Mouse (Mus musculus): Measurements from ENCODE around the gene Synj2. TPM values are rescaled to one million over a fixed set of nuclear protein-coding genes. Genes with fewer than 3 reads are reported as not detected.

Gene Synj2
- polyA plus RNA-seq (2014; fragmentation: Nextera tagmentation; extraction: Ambion mirVana): 7.5 and 10.3 TPM in 2 replicates

GRCm38 (mm10) chr17:5941230-5942043 lies at the start of gene Synj2:
Synj2 (plus strand) TSS chr17:5941280.
- under 1% methylated on average over 48 of the region's 52 CpGs for WGBS
- ATAC-seq (ENCODE audit: insufficient number of reproducible peaks, insufficient read depth, low FRiP score, low read depth): peak; percentile 77
- Histone ChIP-seq H3K4me1 (ENCODE audit: control insufficient read depth, insufficient read depth, low read length) (peaks cover 14% of the 10 kb centered on the region), H3K27ac (ENCODE audit: low read length) (peak within 1 kb of the TSS; percentile 82), H3K27me3 (ENCODE audit: control insufficient read depth, insufficient read depth, low read length) (no peaks in the 10 kb centered on the region), H3K4me2 (replicated peaks; ENCODE audit: low read depth, low read length) (peak within 1 kb of the TSS; percentile 76), H3K4me3 (ENCODE audit: low read depth, low read length) (peak within 1 kb of the TSS; percentile 73), H3K9me3 (ENCODE audit: control insufficient read depth, low read depth, low read length) (no peaks in the 10 kb centered on the region), H3K36me3 (ENCODE audit: control insufficient read depth, insufficient read depth, low read length) (no peaks in the 10 kb centered on the region), H3K9ac (replicated peaks; ENCODE audit: low read depth, low read length) (peak within 1 kb of the TSS; percentile 81)

GRCm38 (mm10) chr17:5891933-5892683 lies 49.0 kb upstream of the Synj2 start:
- peak overlapping the region; percentile 80; the same call in 1 of the 2 replicates for H3K27ac ChIP-seq (ENCODE audit: low read length)
- H3K9ac ChIP-seq (replicated peaks; ENCODE audit: low read depth, low read length): no peak overlapping the region
- H3K9me3 ChIP-seq (ENCODE audit: control insufficient read depth, low read depth, low read length): no peaks in the 10 kb centered on the region
- H3K4me2 ChIP-seq (replicated peaks; ENCODE audit: low read depth, low read length): no peak overlapping the region
- H3K4me3 ChIP-seq (ENCODE audit: low read depth, low read length): no peak overlapping the region
- H3K27me3 ChIP-seq (ENCODE audit: control insufficient read depth, insufficient read depth, low read length): no peaks in the 10 kb centered on the region
- WGBS: 66% methylated on average over 9 of the region's 9 CpGs
- ATAC-seq (ENCODE audit: insufficient number of reproducible peaks, insufficient read depth, low FRiP score, low read depth): peak; percentile 82
- H3K36me3 ChIP-seq (ENCODE audit: control insufficient read depth, insufficient read depth, low read length): peaks cover 9% of the 10 kb centered on the region
- 0 out of 2 replicates have a peak, but pooled peaks cover 5% of the 10 kb centered on the region for H3K4me1 ChIP-seq (ENCODE audit: control insufficient read depth, insufficient read depth, low read length)

GRCm38 (mm10) chr17:5893092-5893491 lies 48.0 kb upstream of the Synj2 start:
- H3K27ac ChIP-seq (ENCODE audit: low read length): peak overlapping the region; percentile 80; the same call in 1 of the 2 replicates
- peak; percentile 74 for ATAC-seq (ENCODE audit: insufficient number of reproducible peaks, insufficient read depth, low FRiP score, low read depth)
- no peaks in the 10 kb centered on the region for H3K27me3 ChIP-seq (ENCODE audit: control insufficient read depth, insufficient read depth, low read length)
- H3K36me3 ChIP-seq (ENCODE audit: control insufficient read depth, insufficient read depth, low read length): peaks cover 9% of the 10 kb centered on the region
- 0 out of 2 replicates have a peak, but pooled peaks cover 5% of the 10 kb centered on the region for H3K4me1 ChIP-seq (ENCODE audit: control insufficient read depth, insufficient read depth, low read length)
- H3K4me3 ChIP-seq (ENCODE audit: low read depth, low read length): no peak overlapping the region
- WGBS: 24% methylated on average over 7 of the region's 7 CpGs
- no peak overlapping the region for H3K9ac ChIP-seq (replicated peaks; ENCODE audit: low read depth, low read length)
- no peak overlapping the region for H3K4me2 ChIP-seq (replicated peaks; ENCODE audit: low read depth, low read length)
- H3K9me3 ChIP-seq (ENCODE audit: control insufficient read depth, low read depth, low read length): no peaks in the 10 kb centered on the region

- H3K27me3 ChIP-seq (ENCODE audit: control insufficient read depth, insufficient read depth, low read length): no peaks in the 10 kb centered on the region
- no peak overlapping the region for H3K4me3 ChIP-seq (ENCODE audit: low read depth, low read length)
- H3K4me2 ChIP-seq (replicated peaks; ENCODE audit: low read depth, low read length): no peak overlapping the region
- H3K36me3 ChIP-seq (ENCODE audit: control insufficient read depth, insufficient read depth, low read length): peaks cover 9% of the 10 kb centered on the region
- H3K9ac ChIP-seq (replicated peaks; ENCODE audit: low read depth, low read length): no peak overlapping the region
- 66% methylated on average over 7 of the region's 7 CpGs for WGBS
- no peak for ATAC-seq (ENCODE audit: insufficient number of reproducible peaks, insufficient read depth, low FRiP score, low read depth)
- peak overlapping the region; percentile 80 for H3K27ac ChIP-seq (ENCODE audit: low read length)
- no peaks in the 10 kb centered on the region for H3K9me3 ChIP-seq (ENCODE audit: control insufficient read depth, low read depth, low read length)
- 0 out of 2 replicates have a peak, but pooled peaks cover 5% of the 10 kb centered on the region for H3K4me1 ChIP-seq (ENCODE audit: control insufficient read depth, insufficient read depth, low read length)
These were observed 47.4 kb upstream of the Synj2 start for GRCm38 (mm10) chr17:5893574-5894148.

- H3K27me3 ChIP-seq (ENCODE audit: control insufficient read depth, insufficient read depth, low read length): no peaks in the 10 kb centered on the region
- 46% methylated on average over 4 of the region's 4 CpGs for WGBS
- H3K4me1 ChIP-seq (ENCODE audit: control insufficient read depth, insufficient read depth, low read length): 0 out of 2 replicates have a peak, but pooled peaks cover 5% of the 10 kb centered on the region
- H3K36me3 ChIP-seq (ENCODE audit: control insufficient read depth, insufficient read depth, low read length): peaks cover 15% of the 10 kb centered on the region; the same call in 1 of the 2 replicates
- H3K9me3 ChIP-seq (ENCODE audit: control insufficient read depth, low read depth, low read length): no peaks in the 10 kb centered on the region
- peak; percentile 78; the same call in 1 of the 2 replicates for ATAC-seq (ENCODE audit: insufficient number of reproducible peaks, insufficient read depth, low FRiP score, low read depth)
- H3K9ac ChIP-seq (replicated peaks; ENCODE audit: low read depth, low read length): no peak overlapping the region
- H3K27ac ChIP-seq (ENCODE audit: low read length): no peak overlapping the region; the same call in 1 of the 2 replicates
- H3K4me2 ChIP-seq (replicated peaks; ENCODE audit: low read depth, low read length): no peak overlapping the region
- no peak overlapping the region for H3K4me3 ChIP-seq (ENCODE audit: low read depth, low read length)
These were observed 45.0 kb upstream of the Synj2 start for GRCm38 (mm10) chr17:5896066-5896465.

- no peak for ATAC-seq (ENCODE audit: insufficient number of reproducible peaks, insufficient read depth, low FRiP score, low read depth)
- H3K27ac ChIP-seq (ENCODE audit: low read length): 0 out of 2 replicates have a peak overlapping the region, but pooled peaks have one; percentile 18
These were observed 44.5 kb upstream of the Synj2 start for GRCm38 (mm10) chr17:5896607-5897006.

GRCm38 (mm10) chr17:5897326-5898200 lies 43.5 kb upstream of the Synj2 start:
- 93% methylated on average over 17 of the region's 17 CpGs for WGBS
- ATAC-seq (ENCODE audit: insufficient number of reproducible peaks, insufficient read depth, low FRiP score, low read depth): no peak

More at GRCm38 (mm10) chr17:5896607-5897006, 44.5 kb upstream of the Synj2 start:
- H3K36me3 ChIP-seq (ENCODE audit: control insufficient read depth, insufficient read depth, low read length): peaks cover 17% of the 10 kb centered on the region; the same call in 1 of the 2 replicates
- no peak overlapping the region for H3K9ac ChIP-seq (replicated peaks; ENCODE audit: low read depth, low read length)
- H3K9me3 ChIP-seq (ENCODE audit: control insufficient read depth, low read depth, low read length): no peaks in the 10 kb centered on the region
- no peak overlapping the region for H3K4me3 ChIP-seq (ENCODE audit: low read depth, low read length)
- H3K4me1 ChIP-seq (ENCODE audit: control insufficient read depth, insufficient read depth, low read length): 0 out of 2 replicates have a peak, but pooled peaks cover 5% of the 10 kb centered on the region
- WGBS: 80% methylated on average over 7 of the region's 7 CpGs
- H3K4me2 ChIP-seq (replicated peaks; ENCODE audit: low read depth, low read length): no peak overlapping the region
- no peaks in the 10 kb centered on the region for H3K27me3 ChIP-seq (ENCODE audit: control insufficient read depth, insufficient read depth, low read length)

More at GRCm38 (mm10) chr17:5897326-5898200, 43.5 kb upstream of the Synj2 start:
- Histone ChIP-seq H3K4me2 (replicated peaks; ENCODE audit: low read depth, low read length) (no peak overlapping the region), H3K27ac (ENCODE audit: low read length) (no peak overlapping the region), H3K9ac (replicated peaks; ENCODE audit: low read depth, low read length) (no peak overlapping the region), H3K9me3 (ENCODE audit: control insufficient read depth, low read depth, low read length) (no peaks in the 10 kb centered on the region), H3K4me3 (ENCODE audit: low read depth, low read length) (no peak overlapping the region), H3K4me1 (ENCODE audit: control insufficient read depth, insufficient read depth, low read length) (0 out of 2 replicates have a peak, but pooled peaks cover 5% of the 10 kb centered on the region), H3K27me3 (ENCODE audit: control insufficient read depth, insufficient read depth, low read length) (no peaks in the 10 kb centered on the region), H3K36me3 (ENCODE audit: control insufficient read depth, insufficient read depth, low read length) (peaks cover 26% of the 10 kb centered on the region; the same call in 1 of the 2 replicates)
